Mouse (Mus musculus) regulatory T cell (primary cell): ENCODE results near the gene Rps2.

Experiments used
- in situ Hi-C: fragments of 300-600 bp; cut with MboI, MseI; formaldehyde crosslinking; loops from one replicate; pipeline ENCODE4 v1.15.1; 2025; ENCODE audit warnings: high pct_unique_total_duplicates

Rps2 gene

DNA sequence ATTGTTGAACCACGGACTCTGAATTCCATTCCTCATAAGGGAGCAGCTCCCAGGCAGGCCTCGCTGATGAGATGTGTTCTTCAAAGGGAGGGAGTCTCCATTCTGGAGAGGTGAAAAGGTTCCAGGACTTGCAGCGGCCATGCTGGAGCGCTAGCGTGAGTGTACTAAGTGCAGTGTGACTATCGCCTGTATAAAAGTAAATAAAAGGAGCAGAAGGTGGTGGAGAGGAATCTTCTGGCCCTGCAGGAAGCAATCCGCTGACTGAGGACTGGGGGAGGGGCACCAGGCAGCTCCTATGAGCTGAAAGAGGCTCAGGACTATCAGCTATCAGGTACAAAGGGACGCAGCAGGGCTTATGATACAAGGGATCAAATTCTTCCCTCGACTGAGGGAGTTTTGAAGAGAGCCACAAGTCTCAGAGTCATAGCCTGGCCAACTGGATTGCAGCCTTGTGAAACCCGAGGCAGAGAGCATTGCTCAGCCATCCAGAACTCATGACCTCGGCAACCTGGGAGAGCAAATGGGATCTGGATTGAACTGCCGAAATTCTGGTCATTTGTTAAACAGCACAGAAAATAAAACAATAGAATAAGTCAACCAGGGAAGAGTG lies 48.5 kb downstream of the Rps2 start:
- in situ Hi-C loops = no loop called here

DNA sequence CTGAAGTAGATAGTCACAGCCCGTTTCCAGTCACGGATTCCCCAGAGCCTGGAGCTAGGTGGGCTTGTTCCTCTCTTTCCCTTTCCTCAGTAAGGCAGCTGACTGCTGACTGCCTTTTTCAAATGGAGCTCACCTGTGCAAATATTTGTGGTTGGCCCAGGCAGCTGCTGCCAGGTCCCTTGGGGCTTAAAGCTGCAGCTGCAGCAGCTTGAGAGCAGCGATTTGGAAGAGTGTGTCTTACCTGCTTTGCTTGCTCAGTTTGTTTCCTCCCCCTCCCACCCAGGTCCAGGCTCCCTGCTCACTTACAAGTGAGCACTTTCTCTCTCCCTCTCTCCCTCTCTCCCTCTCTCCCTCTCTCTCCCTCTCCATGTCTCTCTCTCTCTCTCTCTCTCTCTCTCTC lies 51.2 kb downstream of the Rps2 start:
- in situ Hi-C loops = no loop called here
